ENCODE assay signal across 18 mouse cellular contexts in genomic region chr1:104997814-104998213, GRCm38 (mm10).
"Had no signal": no experiment of that assay in that cellular context is flagged by ENCODE, and none has a peak within 500 bp of the region (broad histone marks: within the 10 kb centered on the region; RNA-seq: fewer than 3 reads in every experiment).

No protein-coding gene starts in this region.

- ATAC-seq: liver, postnatal 0 days; lung, postnatal 0 days; midbrain, embryonic 16.5 days had no signal

- DNase-seq: liver, postnatal 0 days; lung, adult 2 months; lung, postnatal 4 days; midbrain, embryonic 14.5 days; right cerebral cortex, postnatal 25 days; thymus, adult 2 months; thymus, postnatal 25 days; thymus, postnatal 4 days had no signal

- H3K27me3 ChIP-seq: lung, embryonic 15.5 days; neural tube, embryonic 15.5 days; stomach, embryonic 15.5 days had no signal

- H3K9me3 ChIP-seq: liver, embryonic 15.5 days; lung, embryonic 15.5 days; midbrain, embryonic 10.5 days; midbrain, embryonic 12.5 days; neural tube, embryonic 13.5 days; neural tube, embryonic 15.5 days; stomach, embryonic 15.5 days had no signal

- H3K36me3 ChIP-seq: liver, embryonic 15.5 days; lung, embryonic 15.5 days; midbrain, embryonic 10.5 days; midbrain, embryonic 12.5 days; neural tube, embryonic 13.5 days; neural tube, embryonic 15.5 days; stomach, embryonic 15.5 days had no signal

- H3K4me1 ChIP-seq: liver, embryonic 15.5 days; stomach, embryonic 15.5 days had no signal

- H3K4me3 ChIP-seq: liver, embryonic 15.5 days; lung, embryonic 15.5 days; midbrain, embryonic 10.5 days; midbrain, embryonic 12.5 days; myocyte; neural tube, embryonic 13.5 days; neural tube, embryonic 15.5 days; stomach, embryonic 15.5 days had no signal
